In genomic region chr6:38912121-38912660, GRCm38 (mm10) we compare ENCODE assay signal across 19 mouse cellular contexts. TPM values are rescaled to one million over a fixed set of nuclear protein-coding genes. Genes with fewer than 3 reads are reported as not detected.
A peak's percentile ranks its signal among the peaks of the same experiment; 100 is the strongest.
DNase-seq lines count a peak whose midpoint lies in the region; ATAC-seq and TF ChIP-seq lines count a peak whose summit lies in the region.
"Had no signal": no experiment of that assay in that cellular context is flagged by ENCODE, and none has a peak within 500 bp of the region (broad histone marks: within the 10 kb centered on the region; RNA-seq: fewer than 3 reads in every experiment).

No protein-coding gene starts in this region.

- no peak overlapping the region for H3K4me2 ChIP-seq in hindbrain, embryonic 12.5 days (replicated peaks)
- H3K4me2 ChIP-seq in liver, postnatal 0 days (ENCODE audit: low read depth, low read length) = peak overlapping the region; percentile 14
- H3K4me2 ChIP-seq: heart, embryonic 15.5 days; limb, embryonic 12.5 days; midbrain, embryonic 12.5 days; neural tube, embryonic 13.5 days; stomach, embryonic 15.5 days had no signal

- 0 out of 2 replicates have a peak, but pooled peaks cover 4% of the 10 kb centered on the region for H3K27me3 ChIP-seq in hindbrain, embryonic 10.5 days (ENCODE audit: insufficient read depth, poor library complexity, severe bottlenecking)
- H3K27me3 ChIP-seq in hindbrain, embryonic 12.5 days = no peaks in the 10 kb centered on the region
- H3K27me3 ChIP-seq in liver, postnatal 0 days (ENCODE audit: insufficient read depth, low read length) = no peaks in the 10 kb centered on the region
- H3K27me3 ChIP-seq: CH12.LX; heart, embryonic 15.5 days; midbrain, embryonic 12.5 days; neural tube, embryonic 13.5 days; stomach, embryonic 15.5 days had no signal

- no peak for DNase-seq in hindbrain, embryonic 10.5 days (ENCODE audit: low spot score)
- DNase-seq in NIH3T3 (ENCODE audit: low read depth) (peak; percentile 11), liver (peak; percentile 73)
- DNase-seq in liver, postnatal 0 days = no peak
- no peak for DNase-seq in gastrocnemius, adult 18-20 months (ENCODE audit: low spot score)
- DNase-seq in ovary, postnatal 36 days (ENCODE audit: low spot score) = no peak
- DNase-seq: cerebellum, adult 2 months; cerebellum, postnatal 36 days; kidney, adult 11 months; right cerebral cortex, postnatal 14 days had no signal

- H3K36me3 ChIP-seq in hindbrain, embryonic 10.5 days = no peaks in the 10 kb centered on the region
- no peaks in the 10 kb centered on the region for H3K36me3 ChIP-seq in hindbrain, embryonic 12.5 days
- H3K36me3 ChIP-seq in liver, postnatal 0 days (replicated peaks; ENCODE audit: insufficient read depth, low read length) = no peaks in the 10 kb centered on the region
- H3K36me3 ChIP-seq: heart, embryonic 15.5 days; limb, embryonic 12.5 days; midbrain, embryonic 12.5 days; neural tube, embryonic 13.5 days; stomach, embryonic 15.5 days had no signal

- no peak; the same call in 1 of the 2 replicates for TF ChIP-seq EP300 in liver, postnatal 0 days (IDR thresholded peaks at IDR 0.05; ENCODE audit: low read depth)

- no peaks in the 10 kb centered on the region for H3K9me3 ChIP-seq in hindbrain, embryonic 10.5 days
- H3K9me3 ChIP-seq in hindbrain, embryonic 12.5 days (replicated peaks) = no peaks in the 10 kb centered on the region
- H3K9me3 ChIP-seq in liver, postnatal 0 days (ENCODE audit: low read length) = no peaks in the 10 kb centered on the region
- H3K9me3 ChIP-seq: heart, embryonic 15.5 days; limb, embryonic 12.5 days; midbrain, embryonic 12.5 days; neural tube, embryonic 13.5 days; stomach, embryonic 15.5 days had no signal

- H3K27ac ChIP-seq in hindbrain, embryonic 10.5 days = 0 out of 2 replicates have a peak overlapping the region, but pooled peaks have one; percentile 30
- H3K27ac ChIP-seq in hindbrain, embryonic 12.5 days = no peak overlapping the region
- H3K27ac ChIP-seq in liver, postnatal 0 days (ENCODE audit: low read depth) = peak overlapping the region; percentile 63
- H3K27ac ChIP-seq: heart, embryonic 15.5 days; limb, embryonic 12.5 days; macrophage; midbrain, embryonic 12.5 days; neural tube, embryonic 13.5 days; stomach, embryonic 15.5 days had no signal

- no peak overlapping the region for H3K4me3 ChIP-seq in hindbrain, embryonic 10.5 days
- H3K4me3 ChIP-seq in hindbrain, embryonic 12.5 days = no peak overlapping the region
- no peak overlapping the region for H3K4me3 ChIP-seq in liver, postnatal 0 days (ENCODE audit: low read depth, low read length)
- H3K4me3 ChIP-seq: heart, embryonic 15.5 days; limb, embryonic 12.5 days; midbrain, embryonic 12.5 days; neural tube, embryonic 13.5 days; stomach, embryonic 15.5 days had no signal

- peaks cover 34% of the 10 kb centered on the region for H3K4me1 ChIP-seq in hindbrain, embryonic 10.5 days (replicated peaks)
- 0 out of 2 replicates have a peak, but pooled peaks cover 9% of the 10 kb centered on the region for H3K4me1 ChIP-seq in hindbrain, embryonic 12.5 days
- H3K4me1 ChIP-seq in liver, postnatal 0 days (ENCODE audit: insufficient read depth) = peaks cover 66% of the 10 kb centered on the region

- no peak for TF ChIP-seq CTCF in liver, postnatal 0 days (IDR thresholded peaks at IDR 0.05; ENCODE audit: low read depth)

- no peak for ATAC-seq in hindbrain, embryonic 12.5 days (ENCODE audit: low FRiP score)
- no peak for ATAC-seq in liver, postnatal 0 days
- ATAC-seq: forebrain, embryonic 14.5 days had no signal

- no peak overlapping the region for H3K9ac ChIP-seq in hindbrain, embryonic 12.5 days
- peak overlapping the region; percentile 26 for H3K9ac ChIP-seq in liver, postnatal 0 days (replicated peaks)
- H3K9ac ChIP-seq: heart, embryonic 15.5 days; limb, embryonic 12.5 days; midbrain, embryonic 12.5 days; neural tube, embryonic 13.5 days; stomach, embryonic 15.5 days had no signal

RNA-seq across cellular contexts. Expression of gene Hipk2, which starts 36.2 kb away (rescaled TPM):
- polyA plus RNA-seq in hindbrain, embryonic 10.5 days (2016; fragmentation: Nextera tagmentation; extraction: Ambion mirVana) = 28.5 and 29.6 TPM in 2 replicates
- 32.4 and 37.5 TPM in 2 replicates for polyA plus RNA-seq in hindbrain, embryonic 12.5 days (2016; fragmentation: Nextera tagmentation; extraction: Ambion mirVana)
- 9.6 and 9.7 TPM in 2 replicates for polyA plus RNA-seq in liver, postnatal 0 days (2015; fragmentation: Nextera tagmentation; extraction: Ambion mirVana)
- total RNA-seq in gastrocnemius, adult 18-20 months (2021) = 10 to 100 TPM; 74.6 to 99.1 TPM

RNA-seq across cellular contexts. Expression of gene Tbxas1, which starts 37.0 kb away (rescaled TPM):
- polyA plus RNA-seq in hindbrain, embryonic 10.5 days (2016; fragmentation: Nextera tagmentation; extraction: Ambion mirVana) = 1.1 and 1.9 TPM in 2 replicates
- 1.7 and 1.8 TPM in 2 replicates for polyA plus RNA-seq in hindbrain, embryonic 12.5 days (2016; fragmentation: Nextera tagmentation; extraction: Ambion mirVana)
- 10.3 and 10.6 TPM in 2 replicates for polyA plus RNA-seq in liver, postnatal 0 days (2015; fragmentation: Nextera tagmentation; extraction: Ambion mirVana)
- under 1 TPM; 0.48 to 0.69 TPM for total RNA-seq in gastrocnemius, adult 18-20 months (2021)
- total RNA-seq: CH12.LX had no signal

Comparison
In these comparisons a context has a peak if more than half of its experiments do, and no peak if none do; other contexts are left out.
1. DNase-seq: peak in NIH3T3 (single experiment) and liver (single experiment); none in hindbrain, embryonic 10.5 days (single experiment), liver, postnatal 0 days (single experiment), gastrocnemius, adult 18-20 months (single experiment) and ovary, postnatal 36 days (single experiment).